Mouse (Mus musculus): ENCODE data around the gene Gprin1. TPM values are rescaled to one million over a fixed set of nuclear protein-coding genes. Genes with fewer than 3 reads are reported as not detected.

Gene Gprin1
- total and polyA plus RNA-seq, 2 experiments: not detected

DNA sequence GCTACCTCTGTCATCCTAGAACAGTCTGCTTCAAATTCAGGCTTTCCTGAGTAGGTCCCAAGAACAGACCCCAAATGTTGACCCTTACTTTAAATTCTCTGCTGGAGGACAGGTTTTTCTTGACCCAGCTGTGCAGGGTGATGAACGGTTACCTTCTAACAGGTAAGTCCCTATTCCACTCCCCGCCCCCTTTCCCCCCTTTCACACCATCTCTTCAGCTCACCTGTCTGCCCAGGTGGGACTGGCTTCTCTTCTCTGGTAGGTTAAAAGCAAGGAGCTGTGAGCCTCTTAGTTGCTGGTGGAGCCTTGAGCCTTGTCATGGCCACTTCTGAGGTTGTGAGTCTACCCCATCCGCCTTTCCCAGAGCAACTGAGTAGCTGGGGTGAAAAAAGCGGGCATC is 34.0 kb upstream of the Gprin1 start, which contains the start of gene Eif4e1b:
TSS of gene Eif4e1b (plus strand) at position 301 of the 400 bp plus-strand sequence.
- no peak within 1 kb of the TSS for H3K27ac ChIP-seq (replicated peaks; ENCODE audit: insufficient read depth, low read depth, low read length)
- TF ChIP-seq CTCF (IDR thresholded peaks at IDR 0.05; ENCODE audit: low read depth, low read length) (no peak), POLR2A (IDR thresholded peaks at IDR 0.05; ENCODE audit: extremely low read depth, insufficient read depth, low read length) (no peak)
- no peak within 1 kb of the TSS for H3K9ac ChIP-seq (ENCODE audit: low read depth, low read length)
- H3K36me3 ChIP-seq (ENCODE audit: control insufficient read depth, insufficient read depth, low read length): no peaks in the 10 kb centered on the region
- no peaks in the 10 kb centered on the region for H3K27me3 ChIP-seq (ENCODE audit: control insufficient read depth, insufficient read depth, low read length)
- no peak within 1 kb of the TSS for H3K4me3 ChIP-seq (ENCODE audit: insufficient read depth, low read depth, low read length)
- H3K4me1 ChIP-seq (ENCODE audit: control insufficient read depth, insufficient read depth, low read length): no peaks in the 10 kb centered on the region
- 84% methylated on average over 4 of the region's 4 CpGs for WGBS
- no peak for DNase-seq (ENCODE audit: extremely low read depth, low read depth, low spot score)
- H3K79me2 ChIP-seq (ENCODE audit: control insufficient read depth, insufficient read depth, low read length): no peaks in the 10 kb centered on the region

DNA sequence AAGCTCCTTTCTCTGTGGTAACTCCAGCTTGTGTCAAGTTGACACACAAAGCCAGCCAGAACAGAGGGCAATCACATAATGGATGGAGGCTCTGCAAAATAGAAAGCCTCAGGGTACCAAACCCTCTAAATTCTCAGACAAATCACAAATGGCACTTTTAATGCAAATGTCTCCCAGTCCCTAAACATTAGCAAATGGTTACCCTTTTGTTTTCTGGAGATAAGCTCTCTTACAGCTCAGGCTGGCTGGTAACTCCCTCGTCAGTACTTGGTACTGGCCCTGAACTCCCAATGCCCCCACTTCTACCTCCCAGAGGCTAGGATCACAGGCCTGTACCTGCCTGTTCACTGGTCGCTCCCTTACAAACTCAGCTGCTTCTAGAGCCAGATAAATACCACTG is 33.6 kb upstream of the Gprin1 start:
- WGBS: 50% methylated on average over 2 of the region's 2 CpGs
- Histone ChIP-seq H3K9ac (ENCODE audit: low read depth, low read length) (no peak overlapping the region), H3K4me1 (ENCODE audit: control insufficient read depth, insufficient read depth, low read length) (no peaks in the 10 kb centered on the region), H3K36me3 (ENCODE audit: control insufficient read depth, insufficient read depth, low read length) (no peaks in the 10 kb centered on the region), H3K27ac (replicated peaks; ENCODE audit: insufficient read depth, low read depth, low read length) (no peak overlapping the region), H3K79me2 (ENCODE audit: control insufficient read depth, insufficient read depth, low read length) (no peaks in the 10 kb centered on the region), H3K27me3 (ENCODE audit: control insufficient read depth, insufficient read depth, low read length) (no peaks in the 10 kb centered on the region), H3K4me3 (ENCODE audit: insufficient read depth, low read depth, low read length) (no peak overlapping the region)
- TF ChIP-seq CTCF (IDR thresholded peaks at IDR 0.05; ENCODE audit: low read depth, low read length) (no peak), POLR2A (IDR thresholded peaks at IDR 0.05; ENCODE audit: extremely low read depth, insufficient read depth, low read length) (no peak)
- no peak for DNase-seq (ENCODE audit: extremely low read depth, low read depth, low spot score)

DNA sequence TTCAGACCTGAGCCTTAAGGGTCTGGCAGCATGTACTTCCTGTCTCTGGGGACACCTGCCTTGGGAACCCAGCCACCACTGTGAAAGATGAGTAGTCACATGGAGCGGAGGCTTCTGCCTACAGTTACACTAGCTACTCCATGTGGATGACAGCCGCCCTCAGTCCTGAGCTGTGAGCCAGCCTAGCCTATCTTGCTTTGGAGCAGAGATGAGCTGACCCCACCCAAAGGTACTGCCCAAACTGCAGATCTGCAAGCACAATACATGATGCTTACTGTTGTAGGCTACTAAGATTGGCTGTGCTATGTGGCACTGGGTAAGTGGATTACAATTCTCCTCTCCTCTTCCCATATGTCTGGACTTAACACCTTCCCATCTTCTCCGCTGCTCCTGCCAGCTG is 31.4 kb upstream of the Gprin1 start:
- DNase-seq (ENCODE audit: extremely low read depth, low read depth, low spot score): no peak
- Histone ChIP-seq H3K27ac (replicated peaks; ENCODE audit: insufficient read depth, low read depth, low read length) (no peak overlapping the region), H3K36me3 (ENCODE audit: control insufficient read depth, insufficient read depth, low read length) (no peaks in the 10 kb centered on the region), H3K4me1 (ENCODE audit: control insufficient read depth, insufficient read depth, low read length) (no peaks in the 10 kb centered on the region), H3K4me3 (ENCODE audit: insufficient read depth, low read depth, low read length) (no peak overlapping the region), H3K27me3 (ENCODE audit: control insufficient read depth, insufficient read depth, low read length) (no peaks in the 10 kb centered on the region), H3K79me2 (ENCODE audit: control insufficient read depth, insufficient read depth, low read length) (no peaks in the 10 kb centered on the region), H3K9ac (ENCODE audit: low read depth, low read length) (no peak overlapping the region)
- WGBS: 79% methylated on average over 3 of the region's 3 CpGs
- TF ChIP-seq CTCF (IDR thresholded peaks at IDR 0.05; ENCODE audit: low read depth, low read length): no peak
- TF ChIP-seq POLR2A (IDR thresholded peaks at IDR 0.05; ENCODE audit: extremely low read depth, insufficient read depth, low read length): no peak

DNA sequence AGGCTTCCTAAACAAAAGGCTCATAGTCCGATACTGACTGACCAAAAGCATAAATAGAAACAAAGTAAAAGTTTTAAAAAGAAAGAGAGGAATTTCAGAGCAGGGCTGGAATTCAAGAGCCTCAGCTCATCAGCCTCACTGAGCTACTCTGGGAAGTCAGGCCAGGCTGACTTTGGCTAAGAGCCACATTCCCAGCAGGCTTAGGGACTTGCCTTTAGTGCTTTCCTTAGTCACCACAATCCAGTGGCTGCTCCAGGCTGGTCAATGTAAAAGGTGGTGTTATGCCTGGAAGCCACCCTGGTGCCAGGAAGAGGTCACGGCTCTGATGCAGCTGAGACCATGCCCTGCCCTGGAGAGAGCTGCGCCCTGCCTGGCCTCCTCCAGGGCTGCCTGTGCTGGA is 30.9 kb upstream of the Gprin1 start:
- WGBS: 84% methylated on average over 3 of the region's 3 CpGs
- Histone ChIP-seq H3K4me1 (ENCODE audit: control insufficient read depth, insufficient read depth, low read length) (no peaks in the 10 kb centered on the region), H3K27ac (replicated peaks; ENCODE audit: insufficient read depth, low read depth, low read length) (no peak overlapping the region), H3K36me3 (ENCODE audit: control insufficient read depth, insufficient read depth, low read length) (no peaks in the 10 kb centered on the region), H3K4me3 (ENCODE audit: insufficient read depth, low read depth, low read length) (no peak overlapping the region), H3K79me2 (ENCODE audit: control insufficient read depth, insufficient read depth, low read length) (no peaks in the 10 kb centered on the region), H3K27me3 (ENCODE audit: control insufficient read depth, insufficient read depth, low read length) (no peaks in the 10 kb centered on the region), H3K9ac (ENCODE audit: low read depth, low read length) (no peak overlapping the region)
- DNase-seq (ENCODE audit: extremely low read depth, low read depth, low spot score): no peak
- TF ChIP-seq POLR2A (IDR thresholded peaks at IDR 0.05; ENCODE audit: extremely low read depth, insufficient read depth, low read length) (no peak), CTCF (IDR thresholded peaks at IDR 0.05; ENCODE audit: low read depth, low read length) (no peak)

DNA sequence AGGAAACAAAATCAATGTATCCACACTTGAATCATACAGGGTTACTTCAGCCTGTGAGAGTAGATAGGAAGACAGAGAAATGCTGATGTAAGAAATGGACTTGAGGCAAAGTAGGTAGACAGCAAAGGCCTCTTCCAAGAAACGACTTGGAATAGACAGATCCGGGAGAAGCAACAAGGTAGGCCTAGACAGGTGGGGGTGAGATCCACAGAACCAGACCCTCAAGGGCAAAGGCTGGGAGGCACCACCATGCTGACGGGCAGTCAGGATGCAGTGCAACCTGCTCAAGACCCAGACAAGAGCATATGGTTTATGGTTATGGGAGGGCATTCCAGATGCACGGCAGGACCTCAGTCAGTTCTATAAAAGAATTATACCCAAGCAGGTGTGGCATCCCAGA is 17.3 kb upstream of the Gprin1 start:
- 76% methylated on average over 4 of the region's 4 CpGs for WGBS
- no peaks in the 10 kb centered on the region for H3K79me2 ChIP-seq (ENCODE audit: control insufficient read depth, insufficient read depth, low read length)
- H3K4me1 ChIP-seq (ENCODE audit: control insufficient read depth, insufficient read depth, low read length): no peaks in the 10 kb centered on the region
- no peak overlapping the region for H3K9ac ChIP-seq (ENCODE audit: low read depth, low read length)
- H3K4me3 ChIP-seq (ENCODE audit: insufficient read depth, low read depth, low read length): no peak overlapping the region
- DNase-seq (ENCODE audit: extremely low read depth, low read depth, low spot score): no peak
- H3K27ac ChIP-seq (replicated peaks; ENCODE audit: insufficient read depth, low read depth, low read length): no peak overlapping the region
- TF ChIP-seq POLR2A (IDR thresholded peaks at IDR 0.05; ENCODE audit: extremely low read depth, insufficient read depth, low read length) (no peak), CTCF (IDR thresholded peaks at IDR 0.05; ENCODE audit: low read depth, low read length) (no peak)
- no peaks in the 10 kb centered on the region for H3K36me3 ChIP-seq (ENCODE audit: control insufficient read depth, insufficient read depth, low read length)
- H3K27me3 ChIP-seq (ENCODE audit: control insufficient read depth, insufficient read depth, low read length): peaks cover 17% of the 10 kb centered on the region

DNA sequence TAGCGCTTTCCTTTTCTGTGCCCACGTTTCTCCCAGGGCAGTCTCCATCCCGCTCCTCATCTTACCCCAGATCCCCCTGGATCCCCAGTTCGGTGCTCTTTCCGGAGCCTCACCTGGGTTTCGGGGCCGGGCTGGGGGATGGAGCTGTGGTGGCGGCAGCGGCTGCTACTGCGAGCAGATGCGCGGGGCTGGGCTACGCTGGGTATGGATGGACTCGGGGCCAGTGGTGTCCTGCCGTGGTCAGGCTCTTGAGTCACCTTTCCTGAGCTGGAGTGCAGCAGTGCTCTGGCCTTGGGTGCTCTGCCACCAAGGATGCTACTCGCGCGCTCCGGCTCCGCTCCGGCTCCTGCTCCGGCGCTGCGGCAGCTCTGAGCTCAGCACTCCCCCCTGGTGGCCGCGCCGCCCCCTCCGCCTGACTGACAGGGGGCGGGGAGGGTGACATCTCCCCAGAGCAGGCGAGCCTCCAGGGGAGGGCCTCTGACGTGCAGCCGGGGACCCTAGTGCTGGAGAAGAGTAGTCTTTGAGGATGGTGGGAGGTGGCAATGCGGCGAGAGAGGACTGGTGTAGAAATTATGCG is 16.6 kb upstream of the Gprin1 start, which contains the start of gene Sncb:
TSS of gene Sncb (minus strand) at position 404 of the 577 bp plus-strand sequence.
- DNase-seq (ENCODE audit: extremely low read depth, low read depth, low spot score): no peak
- peak; percentile 30; the same call in 1 of the 2 replicates for TF ChIP-seq CTCF (IDR thresholded peaks at IDR 0.05; ENCODE audit: low read depth, low read length)
- no peak for TF ChIP-seq POLR2A (IDR thresholded peaks at IDR 0.05; ENCODE audit: extremely low read depth, insufficient read depth, low read length)
- no peaks in the 10 kb centered on the region for H3K79me2 ChIP-seq (ENCODE audit: control insufficient read depth, insufficient read depth, low read length)
- no peak within 1 kb of the TSS for H3K27ac ChIP-seq (replicated peaks; ENCODE audit: insufficient read depth, low read depth, low read length)
- no peak within 1 kb of the TSS for H3K9ac ChIP-seq (ENCODE audit: low read depth, low read length)
- H3K36me3 ChIP-seq (ENCODE audit: control insufficient read depth, insufficient read depth, low read length): no peaks in the 10 kb centered on the region
- no peaks in the 10 kb centered on the region for H3K4me1 ChIP-seq (ENCODE audit: control insufficient read depth, insufficient read depth, low read length)
- peaks cover 17% of the 10 kb centered on the region for H3K27me3 ChIP-seq (ENCODE audit: control insufficient read depth, insufficient read depth, low read length)
- 3% methylated on average over 35 of the region's 35 CpGs for WGBS
- H3K4me3 ChIP-seq (ENCODE audit: insufficient read depth, low read depth, low read length): no peak within 1 kb of the TSS
